Mouse (Mus musculus): ENCODE measurements at regions not wholly inside any gene's neighbourhood (a gene's known extent, or its start where the extent isn't known, plus 50 kb on each side); places are given as distances from the start of the nearest gene placed in this dataset.

DNA sequence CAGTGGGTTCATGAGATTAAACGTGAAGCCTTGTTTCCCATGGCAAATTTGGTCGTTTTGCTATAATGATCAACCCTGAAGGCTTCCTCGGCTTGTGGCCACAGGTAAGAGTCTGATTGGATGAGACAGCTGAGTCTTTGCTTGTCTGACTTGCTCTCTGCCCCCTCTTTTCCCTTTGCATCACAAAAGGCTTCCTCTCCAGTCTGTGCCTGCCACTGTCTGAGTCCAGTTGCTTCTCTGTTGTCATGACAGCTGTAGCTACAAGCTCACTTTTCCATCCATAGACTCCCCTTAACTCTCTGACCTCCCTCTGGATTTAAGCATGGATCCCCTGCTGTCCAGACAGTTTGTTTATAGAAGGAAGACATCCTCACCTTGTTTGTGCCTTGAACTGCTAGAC is 314.9 kb upstream of the Lcorl start:
- no peaks in the 10 kb centered on the region for H3K27me3 ChIP-seq (ENCODE audit: low read depth, poor library complexity, severe bottlenecking)

GRCm38 (mm10) chr5:46160774-46161173 is 303.4 kb upstream of the Lcorl start:
- H3K4me3 ChIP-seq: no peak overlapping the region
- 94% methylated on average over 4 of the region's 4 CpGs for WGBS
- H3K27ac ChIP-seq (replicated peaks): no peak overlapping the region
- no peaks in the 10 kb centered on the region for H3K4me1 ChIP-seq
- no peaks in the 10 kb centered on the region for H3K36me3 ChIP-seq
- no peaks in the 10 kb centered on the region for H3K9me3 ChIP-seq (replicated peaks)
- H3K27me3 ChIP-seq (ENCODE audit: low read depth, poor library complexity, severe bottlenecking): no peaks in the 10 kb centered on the region
- DNase-seq (ENCODE audit: low spot score): no peak

More for the DNA sequence above, 314.9 kb upstream of the Lcorl start:
- H3K36me3 ChIP-seq: no peaks in the 10 kb centered on the region
- no peaks in the 10 kb centered on the region for H3K9me3 ChIP-seq (replicated peaks)
- no peak overlapping the region for H3K27ac ChIP-seq (replicated peaks)
- 49% methylated on average over 3 of the region's 3 CpGs for WGBS
- DNase-seq (ENCODE audit: low spot score): no peak
- peaks cover 6% of the 10 kb centered on the region for H3K4me1 ChIP-seq
- no peak overlapping the region for H3K4me3 ChIP-seq

DNA sequence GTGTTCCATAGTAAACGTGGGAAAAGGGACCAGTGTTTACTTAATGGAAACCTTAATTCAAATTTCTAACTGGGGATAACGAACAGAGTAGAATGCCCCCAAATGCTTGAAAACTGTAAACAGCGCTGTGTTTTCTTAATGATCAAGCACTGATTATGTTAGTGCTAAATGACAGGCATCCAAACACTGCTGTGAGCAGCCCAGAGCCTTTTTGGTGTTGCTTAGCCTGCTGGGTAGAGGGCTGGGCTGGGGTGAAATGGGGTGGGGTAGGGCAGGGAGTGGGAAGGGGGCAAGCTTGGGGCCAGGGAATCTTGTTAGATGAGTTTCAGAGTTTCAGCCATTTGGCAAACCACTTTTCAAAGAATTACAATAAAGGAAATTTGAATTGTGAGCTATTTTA is 294.6 kb upstream of the Lcorl start:
- H3K36me3 ChIP-seq: no peaks in the 10 kb centered on the region
- no peak for DNase-seq (ENCODE audit: low spot score)
- H3K9me3 ChIP-seq (replicated peaks): no peaks in the 10 kb centered on the region
- 75% methylated on average over 3 of the region's 3 CpGs for WGBS
- H3K27ac ChIP-seq (replicated peaks): no peak overlapping the region
- no peaks in the 10 kb centered on the region for H3K27me3 ChIP-seq (ENCODE audit: low read depth, poor library complexity, severe bottlenecking)
- H3K4me1 ChIP-seq: peaks cover 12% of the 10 kb centered on the region
- H3K4me3 ChIP-seq: no peak overlapping the region

GRCm38 (mm10) chr5:46150825-46151224 is 293.4 kb upstream of the Lcorl start:
- Histone ChIP-seq H3K4me1 (peaks cover 12% of the 10 kb centered on the region), H3K27ac (replicated peaks) (no peak overlapping the region), H3K4me3 (no peak overlapping the region), H3K27me3 (ENCODE audit: low read depth, poor library complexity, severe bottlenecking) (no peaks in the 10 kb centered on the region), H3K36me3 (no peaks in the 10 kb centered on the region), H3K9me3 (replicated peaks) (no peaks in the 10 kb centered on the region)
- WGBS: 57% methylated on average over 6 of the region's 6 CpGs
- DNase-seq (ENCODE audit: low spot score): no peak

DNA sequence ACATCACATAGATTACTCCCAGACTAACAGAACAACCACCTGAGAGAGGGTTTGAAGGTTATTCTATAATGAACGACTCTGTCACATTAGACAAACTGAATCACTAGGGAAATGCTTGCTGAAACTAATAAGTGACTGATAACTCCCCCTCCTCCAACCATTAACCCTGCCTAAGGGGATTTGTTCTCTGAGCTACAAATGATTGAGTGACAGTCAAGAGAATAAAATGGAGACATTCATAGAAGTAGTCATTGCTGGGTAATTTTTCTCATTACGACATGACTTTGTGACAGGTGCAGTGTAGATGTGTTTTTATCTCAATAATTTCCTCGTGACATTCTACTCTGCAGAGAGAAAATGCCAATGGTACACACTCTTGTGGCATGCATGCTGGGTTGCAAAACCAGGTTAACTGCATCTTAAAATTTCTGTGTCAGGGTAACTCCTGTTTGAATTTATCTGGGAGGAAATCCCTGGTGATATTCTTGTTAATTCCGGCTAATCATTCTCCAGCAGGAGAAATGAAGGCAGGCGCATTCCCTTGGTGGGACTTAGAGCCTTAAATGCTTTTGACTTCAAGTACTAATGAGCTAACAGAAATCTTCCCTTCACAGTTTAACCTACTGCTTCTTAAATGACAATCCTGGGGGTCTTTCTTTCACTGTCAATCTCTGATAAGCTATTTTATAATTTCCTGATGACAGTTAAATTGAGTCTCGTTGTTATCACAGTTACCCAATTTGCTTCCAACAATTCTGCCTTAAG is 292.6 kb upstream of the Lcorl start:
- H3K4me3 ChIP-seq: no peak overlapping the region
- no peak overlapping the region for H3K27ac ChIP-seq (replicated peaks)
- peaks cover 12% of the 10 kb centered on the region for H3K4me1 ChIP-seq
- H3K27me3 ChIP-seq (ENCODE audit: low read depth, poor library complexity, severe bottlenecking): no peaks in the 10 kb centered on the region
- H3K9me3 ChIP-seq (replicated peaks): no peaks in the 10 kb centered on the region
- no peaks in the 10 kb centered on the region for H3K36me3 ChIP-seq
- no peak for DNase-seq (ENCODE audit: low spot score)
- WGBS: 79% methylated on average over 6 of the region's 6 CpGs

DNA sequence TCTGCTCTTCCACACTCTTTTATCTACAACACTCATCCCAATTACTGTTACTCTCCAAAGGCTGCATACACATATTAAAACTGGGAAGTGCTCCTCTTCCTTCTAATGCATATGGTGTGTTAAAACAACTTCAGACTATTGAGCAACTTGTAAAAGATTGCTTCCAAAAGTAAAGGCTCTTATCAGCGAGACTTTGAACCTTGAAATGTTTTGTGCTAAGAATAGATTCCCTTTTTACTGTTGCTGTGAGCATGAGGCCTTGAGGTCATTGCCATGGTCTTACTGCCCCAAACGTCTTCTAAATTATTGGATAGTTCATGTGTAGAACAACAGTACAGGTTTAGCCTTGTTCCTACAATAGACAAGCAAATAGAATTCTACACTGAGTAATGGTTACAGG is 281.6 kb upstream of the Lcorl start:
- DNase-seq (ENCODE audit: low spot score): no peak
- Histone ChIP-seq H3K36me3 (no peaks in the 10 kb centered on the region), H3K4me3 (no peak overlapping the region), H3K27me3 (ENCODE audit: low read depth, poor library complexity, severe bottlenecking) (no peaks in the 10 kb centered on the region), H3K4me1 (peaks cover 7% of the 10 kb centered on the region), H3K27ac (replicated peaks) (no peak overlapping the region), H3K9me3 (replicated peaks) (no peaks in the 10 kb centered on the region)
- 87% methylated on average over 2 of the region's 2 CpGs for WGBS

GRCm38 (mm10) chr5:46137695-46138094 is 280.3 kb upstream of the Lcorl start:
- H3K36me3 ChIP-seq: no peaks in the 10 kb centered on the region
- no peak overlapping the region for H3K27ac ChIP-seq (replicated peaks)
- no peak overlapping the region for H3K4me3 ChIP-seq
- H3K27me3 ChIP-seq (ENCODE audit: low read depth, poor library complexity, severe bottlenecking): no peaks in the 10 kb centered on the region
- 60% methylated on average over 3 of the region's 3 CpGs for WGBS
- H3K4me1 ChIP-seq: peaks cover 7% of the 10 kb centered on the region
- H3K9me3 ChIP-seq (replicated peaks): no peaks in the 10 kb centered on the region
- no peak for DNase-seq (ENCODE audit: low spot score)

DNA sequence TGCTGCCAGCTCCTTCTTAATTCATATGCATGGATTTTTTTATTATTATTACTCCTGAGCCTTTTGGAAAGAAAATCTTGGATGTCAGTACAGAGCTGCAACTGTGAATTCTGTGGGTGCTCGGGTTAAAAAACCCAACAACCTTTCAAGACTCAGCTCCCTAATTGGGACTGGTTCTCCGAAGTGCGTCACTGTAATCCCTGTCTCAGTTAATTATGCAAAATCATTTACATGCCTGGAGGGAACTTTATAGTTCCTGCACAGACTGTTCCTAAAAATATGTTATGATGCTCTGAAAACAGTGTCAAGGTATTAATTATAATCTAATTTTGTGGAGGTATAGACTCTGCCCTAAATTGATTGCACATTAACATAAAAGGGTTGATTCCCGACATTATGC is 250.6 kb upstream of the Lcorl start:
- H3K36me3 ChIP-seq: no peaks in the 10 kb centered on the region
- H3K27ac ChIP-seq (replicated peaks): no peak overlapping the region
- 92% methylated on average over 4 of the region's 4 CpGs for WGBS
- H3K27me3 ChIP-seq (ENCODE audit: low read depth, poor library complexity, severe bottlenecking): no peaks in the 10 kb centered on the region
- no peaks in the 10 kb centered on the region for H3K9me3 ChIP-seq (replicated peaks)
- DNase-seq (ENCODE audit: low spot score): no peak
- H3K4me1 ChIP-seq: no peaks in the 10 kb centered on the region
- H3K4me3 ChIP-seq: no peak overlapping the region

DNA sequence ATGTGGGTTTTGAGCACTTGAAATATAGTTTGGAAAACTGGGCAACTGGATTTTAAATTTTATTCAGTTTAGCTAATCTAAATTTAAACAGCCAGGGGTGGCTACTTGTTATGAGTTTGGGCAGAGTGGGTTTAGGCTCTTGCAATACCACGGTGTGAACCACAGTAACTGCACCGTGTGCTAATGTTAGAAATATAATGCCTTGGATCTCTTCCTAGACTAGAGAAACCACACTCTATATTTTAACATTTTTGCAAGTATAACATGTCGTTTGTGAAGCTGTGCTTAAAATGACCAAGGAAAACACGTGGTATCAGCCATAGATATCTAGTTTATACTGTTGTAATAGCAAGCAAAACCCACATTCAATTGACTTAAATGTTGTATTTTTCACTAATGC is 245.9 kb upstream of the Lcorl start:
- 83% methylated on average over 4 of the region's 4 CpGs for WGBS
- Histone ChIP-seq H3K27me3 (ENCODE audit: low read depth, poor library complexity, severe bottlenecking) (no peaks in the 10 kb centered on the region), H3K36me3 (no peaks in the 10 kb centered on the region), H3K4me1 (no peaks in the 10 kb centered on the region), H3K4me3 (no peak overlapping the region), H3K27ac (replicated peaks) (no peak overlapping the region), H3K9me3 (replicated peaks) (no peaks in the 10 kb centered on the region)
- no peak for DNase-seq (ENCODE audit: low spot score)

DNA sequence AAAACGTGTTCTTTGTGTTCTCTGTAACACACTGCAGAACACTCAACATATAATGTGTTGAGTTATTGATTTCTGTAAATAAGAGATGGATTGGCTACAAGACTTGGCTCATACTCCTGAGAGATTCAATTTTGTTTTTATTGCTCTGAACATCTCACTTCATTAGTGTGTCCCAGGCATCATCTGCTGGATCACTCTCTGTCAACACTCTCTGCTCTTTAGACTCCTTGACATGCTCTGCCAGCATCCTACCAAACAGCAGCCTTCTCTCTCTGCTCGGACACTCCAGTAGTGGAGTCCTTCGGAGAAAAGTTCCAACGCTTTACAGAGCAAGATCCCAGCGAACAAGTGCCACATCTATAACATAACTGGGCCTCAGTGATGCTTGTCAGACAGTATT is 235.1 kb upstream of the Lcorl start:
- no peak for DNase-seq (ENCODE audit: low spot score)
- Histone ChIP-seq H3K9me3 (replicated peaks) (no peaks in the 10 kb centered on the region), H3K27ac (replicated peaks) (no peak overlapping the region), H3K4me3 (no peak overlapping the region), H3K27me3 (ENCODE audit: low read depth, poor library complexity, severe bottlenecking) (no peaks in the 10 kb centered on the region), H3K36me3 (no peaks in the 10 kb centered on the region), H3K4me1 (no peaks in the 10 kb centered on the region)
- WGBS: 91% methylated on average over 5 of the region's 5 CpGs

DNA sequence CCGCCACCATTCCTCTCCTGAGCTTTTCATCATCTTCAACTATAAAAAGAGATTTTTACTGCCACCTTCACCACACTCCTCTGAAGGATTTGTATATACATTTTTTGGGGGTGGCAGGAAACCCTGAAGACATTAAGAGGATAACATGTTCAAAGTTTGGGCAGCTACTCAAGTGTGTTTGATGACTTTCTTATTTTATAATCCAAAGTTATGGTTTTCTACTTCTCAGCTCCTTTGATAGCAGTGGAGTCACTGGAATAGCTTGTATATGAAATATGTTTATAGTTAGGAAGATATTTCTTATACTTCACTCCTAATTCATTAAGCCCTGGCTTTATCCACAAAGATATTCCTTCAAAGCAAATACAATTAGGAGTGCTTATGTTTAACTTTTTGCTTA is 229.5 kb upstream of the Lcorl start:
- Histone ChIP-seq H3K9me3 (replicated peaks) (no peaks in the 10 kb centered on the region), H3K27me3 (ENCODE audit: low read depth, poor library complexity, severe bottlenecking) (no peaks in the 10 kb centered on the region), H3K4me1 (no peaks in the 10 kb centered on the region), H3K27ac (replicated peaks) (no peak overlapping the region), H3K36me3 (no peaks in the 10 kb centered on the region), H3K4me3 (no peak overlapping the region)
- WGBS: 95% methylated on average over 1 of the region's 1 CpGs
- DNase-seq (ENCODE audit: low spot score): no peak

DNA sequence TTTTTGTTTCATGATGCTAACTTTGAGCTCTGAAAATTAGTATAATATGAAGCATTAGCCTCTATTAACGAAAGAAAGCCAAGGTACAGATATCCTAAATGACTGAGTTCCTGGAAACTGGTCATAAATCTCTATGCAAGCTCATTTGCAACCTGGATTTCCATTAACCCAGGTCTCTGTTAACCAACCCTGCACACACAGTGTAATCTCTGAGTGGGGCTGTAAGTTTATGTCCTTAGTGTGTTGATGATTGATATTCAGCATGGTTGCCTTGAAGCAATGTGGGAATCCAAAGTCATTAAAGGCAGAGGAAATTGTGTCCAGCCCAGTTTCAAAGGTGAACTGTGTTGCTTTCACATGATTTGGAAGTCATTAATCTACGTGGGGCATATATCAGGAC is 225.9 kb upstream of the Lcorl start:
- 91% methylated on average over 2 of the region's 2 CpGs for WGBS
- no peaks in the 10 kb centered on the region for H3K9me3 ChIP-seq (replicated peaks)
- H3K4me1 ChIP-seq: no peaks in the 10 kb centered on the region
- no peaks in the 10 kb centered on the region for H3K27me3 ChIP-seq (ENCODE audit: low read depth, poor library complexity, severe bottlenecking)
- H3K4me3 ChIP-seq: no peak overlapping the region
- DNase-seq (ENCODE audit: low spot score): no peak
- H3K36me3 ChIP-seq: no peaks in the 10 kb centered on the region
- no peak overlapping the region for H3K27ac ChIP-seq (replicated peaks)

GRCm38 (mm10) chr5:46073744-46074143 is 216.3 kb upstream of the Lcorl start:
- Histone ChIP-seq H3K27me3 (ENCODE audit: low read depth, poor library complexity, severe bottlenecking) (no peaks in the 10 kb centered on the region), H3K4me3 (no peak overlapping the region), H3K9me3 (replicated peaks) (no peaks in the 10 kb centered on the region), H3K27ac (replicated peaks) (no peak overlapping the region), H3K4me1 (0 out of 2 replicates have a peak, but pooled peaks cover 5% of the 10 kb centered on the region), H3K36me3 (no peaks in the 10 kb centered on the region)
- no peak for DNase-seq (ENCODE audit: low spot score)
- WGBS: 91% methylated on average over 1 of the region's 1 CpGs

DNA sequence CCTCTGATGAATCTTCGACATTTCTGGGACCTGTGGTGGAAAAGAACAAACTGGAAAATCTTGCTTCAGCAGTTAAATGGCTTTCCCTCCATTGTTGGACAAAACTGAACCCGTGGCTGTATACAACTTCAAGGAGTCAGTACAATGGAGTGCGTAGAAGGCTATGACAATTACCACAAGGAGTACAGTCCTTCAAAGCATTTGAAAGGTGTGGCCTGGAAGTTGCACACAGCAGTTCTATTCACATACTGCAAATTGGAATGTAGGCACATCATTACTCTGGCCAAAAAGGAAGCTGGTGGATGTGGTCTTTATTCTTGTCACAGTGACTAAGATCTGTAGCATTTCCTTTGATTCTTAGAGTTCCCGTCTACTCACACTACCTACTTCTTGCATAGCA is 215.7 kb upstream of the Lcorl start:
- no peak for DNase-seq (ENCODE audit: low spot score)
- Histone ChIP-seq H3K9me3 (replicated peaks) (no peaks in the 10 kb centered on the region), H3K4me1 (0 out of 2 replicates have a peak, but pooled peaks cover 5% of the 10 kb centered on the region), H3K4me3 (no peak overlapping the region), H3K27me3 (ENCODE audit: low read depth, poor library complexity, severe bottlenecking) (no peaks in the 10 kb centered on the region), H3K36me3 (no peaks in the 10 kb centered on the region), H3K27ac (replicated peaks) (no peak overlapping the region)
- 84% methylated on average over 4 of the region's 4 CpGs for WGBS
